Mouse (Mus musculus): Measurements from ENCODE around the gene Pknox1. TPM values are rescaled to one million over a fixed set of nuclear protein-coding genes. Genes with fewer than 3 reads are reported as not detected.

Pknox1 gene
- polyA plus RNA-seq, 1 experiment from 2014 or later = 27.9 TPM

GRCm38 (mm10) chr17:31635781-31636180 lies 71.2 kb downstream of the Pknox1 start:
- H3K4me3 ChIP-seq (ENCODE audit: low read depth, low read length) = no peak overlapping the region
- 55% methylated on average over 11 of the region's 11 CpGs for WGBS

GRCm38 (mm10) chr17:31636277-31636941 lies 71.9 kb downstream of the Pknox1 start:
- Histone ChIP-seq H3K4me1 (ENCODE audit: control insufficient read depth, insufficient read depth, low read length) (no peaks in the 10 kb centered on the region; the same call in 1 of the 2 replicates), H3K36me3 (replicated peaks; ENCODE audit: control insufficient read depth, insufficient read depth, low read depth, low read length) (no peaks in the 10 kb centered on the region), H3K9me3 (replicated peaks; ENCODE audit: control insufficient read depth, low read length) (no peaks in the 10 kb centered on the region), H3K9ac (replicated peaks; ENCODE audit: low read length) (peak overlapping the region; percentile 60), H3K27me3 (ENCODE audit: control insufficient read depth, insufficient read depth, low read length) (peaks cover 18% of the 10 kb centered on the region), H3K4me2 (ENCODE audit: low read depth, low read length) (peak overlapping the region; percentile 97), H3K4me3 (ENCODE audit: low read depth, low read length) (peak overlapping the region; percentile 49), H3K27ac (replicated peaks; ENCODE audit: low read depth, low read length) (no peak overlapping the region)
- peak; percentile 25; the same call in 1 of the 2 replicates for ATAC-seq (replicated peaks; ENCODE audit: insufficient number of reproducible peaks, low FRiP score, low TSS enrichment, low read depth)
- WGBS = 5% methylated on average over 44 of the region's 45 CpGs
- DNase-seq (ENCODE audit: low spot score) = no peak

More at GRCm38 (mm10) chr17:31635781-31636180, 71.2 kb downstream of the Pknox1 start:
- ATAC-seq (replicated peaks; ENCODE audit: insufficient number of reproducible peaks, low FRiP score, low TSS enrichment, low read depth) (no peak), DNase-seq (ENCODE audit: low spot score) (no peak)
- Histone ChIP-seq H3K27ac (replicated peaks; ENCODE audit: low read depth, low read length) (no peak overlapping the region), H3K9ac (replicated peaks; ENCODE audit: low read length) (no peak overlapping the region), H3K27me3 (ENCODE audit: control insufficient read depth, insufficient read depth, low read length) (peaks cover 18% of the 10 kb centered on the region), H3K4me1 (ENCODE audit: control insufficient read depth, insufficient read depth, low read length) (no peaks in the 10 kb centered on the region; the same call in 1 of the 2 replicates), H3K36me3 (replicated peaks; ENCODE audit: control insufficient read depth, insufficient read depth, low read depth, low read length) (no peaks in the 10 kb centered on the region), H3K9me3 (replicated peaks; ENCODE audit: control insufficient read depth, low read length) (no peaks in the 10 kb centered on the region), H3K4me2 (ENCODE audit: low read depth, low read length) (no peak overlapping the region)

GRCm38 (mm10) chr17:31636942-31637811 lies 72.6 kb downstream of the Pknox1 start, which contains the start of gene Cbs:
Cbs (minus strand) TSS chr17:31637238.
- Histone ChIP-seq H3K27ac (replicated peaks; ENCODE audit: low read depth, low read length) (no peak within 1 kb of the TSS), H3K9me3 (replicated peaks; ENCODE audit: control insufficient read depth, low read length) (no peaks in the 10 kb centered on the region), H3K9ac (replicated peaks; ENCODE audit: low read length) (peak within 1 kb of the TSS; percentile 60), H3K4me2 (ENCODE audit: low read depth, low read length) (peak within 1 kb of the TSS; percentile 97), H3K27me3 (ENCODE audit: control insufficient read depth, insufficient read depth, low read length) (peaks cover 18% of the 10 kb centered on the region), H3K4me3 (ENCODE audit: low read depth, low read length) (peak within 1 kb of the TSS; percentile 49), H3K36me3 (replicated peaks; ENCODE audit: control insufficient read depth, insufficient read depth, low read depth, low read length) (no peaks in the 10 kb centered on the region), H3K4me1 (ENCODE audit: control insufficient read depth, insufficient read depth, low read length) (no peaks in the 10 kb centered on the region; the same call in 1 of the 2 replicates)
- DNase-seq (ENCODE audit: low spot score) (peak; percentile 84), ATAC-seq (replicated peaks; ENCODE audit: insufficient number of reproducible peaks, low FRiP score, low TSS enrichment, low read depth) (peak; percentile 93)
- WGBS = under 1% methylated on average over 60 of the region's 61 CpGs

GRCm38 (mm10) chr17:31637866-31638570 lies 73.5 kb downstream of the Pknox1 start:
- peaks cover 18% of the 10 kb centered on the region for H3K27me3 ChIP-seq (ENCODE audit: control insufficient read depth, insufficient read depth, low read length)
- 0 out of 2 replicates have a peak overlapping the region, but pooled peaks have one; percentile 97 for H3K4me2 ChIP-seq (ENCODE audit: low read depth, low read length)
- no peak for ATAC-seq (replicated peaks; ENCODE audit: insufficient number of reproducible peaks, low FRiP score, low TSS enrichment, low read depth)
- WGBS = 67% methylated on average over 9 of the region's 9 CpGs
- no peak overlapping the region; the same call in 1 of the 2 replicates for H3K9ac ChIP-seq (replicated peaks; ENCODE audit: low read length)
- no peaks in the 10 kb centered on the region; the same call in 1 of the 2 replicates for H3K4me1 ChIP-seq (ENCODE audit: control insufficient read depth, insufficient read depth, low read length)
- no peaks in the 10 kb centered on the region for H3K36me3 ChIP-seq (replicated peaks; ENCODE audit: control insufficient read depth, insufficient read depth, low read depth, low read length)
- no peak overlapping the region for H3K4me3 ChIP-seq (ENCODE audit: low read depth, low read length)
- no peak overlapping the region for H3K27ac ChIP-seq (replicated peaks; ENCODE audit: low read depth, low read length)
- no peaks in the 10 kb centered on the region for H3K9me3 ChIP-seq (replicated peaks; ENCODE audit: control insufficient read depth, low read length)
- DNase-seq (ENCODE audit: low spot score) = no peak

- Histone ChIP-seq H3K36me3 (replicated peaks; ENCODE audit: control insufficient read depth, insufficient read depth, low read depth, low read length) (no peaks in the 10 kb centered on the region), H3K27ac (replicated peaks; ENCODE audit: low read depth, low read length) (no peak overlapping the region), H3K9me3 (replicated peaks; ENCODE audit: control insufficient read depth, low read length) (no peaks in the 10 kb centered on the region), H3K9ac (replicated peaks; ENCODE audit: low read length) (no peak overlapping the region), H3K4me1 (ENCODE audit: control insufficient read depth, insufficient read depth, low read length) (no peaks in the 10 kb centered on the region; the same call in 1 of the 2 replicates), H3K27me3 (ENCODE audit: control insufficient read depth, insufficient read depth, low read length) (peaks cover 18% of the 10 kb centered on the region), H3K4me3 (ENCODE audit: low read depth, low read length) (no peak overlapping the region), H3K4me2 (ENCODE audit: low read depth, low read length) (no peak overlapping the region)
- DNase-seq (ENCODE audit: low spot score) (no peak), ATAC-seq (replicated peaks; ENCODE audit: insufficient number of reproducible peaks, low FRiP score, low TSS enrichment, low read depth) (no peak)
- 75% methylated on average over 4 of the region's 4 CpGs for WGBS
These were observed 75.1 kb downstream of the Pknox1 start for GRCm38 (mm10) chr17:31639651-31640050.

- no peak overlapping the region for H3K27ac ChIP-seq (replicated peaks; ENCODE audit: low read depth, low read length)
- H3K4me2 ChIP-seq (ENCODE audit: low read depth, low read length) = no peak overlapping the region
- DNase-seq (ENCODE audit: low spot score) = no peak
- no peak overlapping the region for H3K9ac ChIP-seq (replicated peaks; ENCODE audit: low read length)
- no peak overlapping the region for H3K4me3 ChIP-seq (ENCODE audit: low read depth, low read length)
- no peak for ATAC-seq (replicated peaks; ENCODE audit: insufficient number of reproducible peaks, low FRiP score, low TSS enrichment, low read depth)
- peaks cover 3% of the 10 kb centered on the region; the same call in 1 of the 2 replicates for H3K27me3 ChIP-seq (ENCODE audit: control insufficient read depth, insufficient read depth, low read length)
- no peaks in the 10 kb centered on the region for H3K9me3 ChIP-seq (replicated peaks; ENCODE audit: control insufficient read depth, low read length)
- H3K36me3 ChIP-seq (replicated peaks; ENCODE audit: control insufficient read depth, insufficient read depth, low read depth, low read length) = peaks cover 8% of the 10 kb centered on the region
- WGBS = 44% methylated on average over 8 of the region's 8 CpGs
- no peaks in the 10 kb centered on the region; the same call in 1 of the 2 replicates for H3K4me1 ChIP-seq (ENCODE audit: control insufficient read depth, insufficient read depth, low read length)
These were observed 77.8 kb downstream of the Pknox1 start for GRCm38 (mm10) chr17:31642331-31642730.

GRCm38 (mm10) chr17:31642913-31643312 lies 78.4 kb downstream of the Pknox1 start:
- no peak for DNase-seq (ENCODE audit: low spot score)
- H3K27me3 ChIP-seq (ENCODE audit: control insufficient read depth, insufficient read depth, low read length) = peaks cover under 1% of the 10 kb centered on the region; the same call in 1 of the 2 replicates
- WGBS = 78% methylated on average over 4 of the region's 4 CpGs
- H3K4me3 ChIP-seq (ENCODE audit: low read depth, low read length) = no peak overlapping the region
- no peaks in the 10 kb centered on the region for H3K9me3 ChIP-seq (replicated peaks; ENCODE audit: control insufficient read depth, low read length)
- no peak overlapping the region for H3K9ac ChIP-seq (replicated peaks; ENCODE audit: low read length)
- peaks cover 12% of the 10 kb centered on the region for H3K36me3 ChIP-seq (replicated peaks; ENCODE audit: control insufficient read depth, insufficient read depth, low read depth, low read length)
- no peak overlapping the region for H3K27ac ChIP-seq (replicated peaks; ENCODE audit: low read depth, low read length)
- no peak; the same call in 1 of the 2 replicates for ATAC-seq (replicated peaks; ENCODE audit: insufficient number of reproducible peaks, low FRiP score, low TSS enrichment, low read depth)
- H3K4me1 ChIP-seq (ENCODE audit: control insufficient read depth, insufficient read depth, low read length) = no peaks in the 10 kb centered on the region
- H3K4me2 ChIP-seq (ENCODE audit: low read depth, low read length) = no peak overlapping the region

All from embryonic facial prominence, embryonic 11.5 days (tissue).